Mouse (Mus musculus): ENCODE results near the gene Enthd1.
A peak's percentile ranks its signal among the peaks of the same experiment; 100 is the strongest.

Gene Enthd1

GRCm38 (mm10) chr15:80574211-80575040 is 9.5 kb upstream of the Enthd1 start:
- DNase-seq (ENCODE audit: low spot score), result no peak

DNA sequence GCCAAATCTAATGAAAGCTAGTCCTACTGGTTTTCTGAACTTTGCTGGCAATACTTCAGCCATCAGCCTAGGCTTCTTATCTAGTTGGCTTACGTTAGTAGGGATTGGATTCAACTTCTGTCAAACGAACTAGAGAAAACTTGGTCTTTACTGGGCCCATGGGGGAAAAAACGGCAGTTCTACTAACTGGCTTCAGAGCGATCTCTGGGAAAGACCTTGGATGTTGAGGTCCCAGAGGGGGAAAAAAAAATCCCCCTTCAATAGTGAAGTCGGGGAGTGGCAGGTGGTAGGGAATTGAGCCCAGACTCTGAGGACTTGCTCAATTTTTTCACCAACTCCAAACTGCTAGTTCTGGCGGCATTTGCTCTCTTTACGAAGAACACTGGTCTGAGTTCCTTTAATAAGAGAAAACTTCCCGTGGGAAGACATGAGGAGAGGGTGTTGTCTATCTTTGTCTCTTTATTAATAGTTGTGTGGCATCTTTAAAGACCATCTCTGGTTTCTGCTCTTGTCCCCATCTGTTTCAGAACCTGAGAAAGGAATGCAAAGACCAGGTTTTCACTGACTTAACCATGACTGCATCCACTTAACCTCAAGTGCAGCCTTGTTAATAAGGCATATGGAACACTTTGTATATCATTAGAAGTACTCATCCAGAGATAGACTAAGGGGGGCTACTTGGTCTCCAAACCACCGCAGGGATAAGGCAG is 8.0 kb upstream of the Enthd1 start:
- DNase-seq (ENCODE audit: low spot score), result no peak

DNA sequence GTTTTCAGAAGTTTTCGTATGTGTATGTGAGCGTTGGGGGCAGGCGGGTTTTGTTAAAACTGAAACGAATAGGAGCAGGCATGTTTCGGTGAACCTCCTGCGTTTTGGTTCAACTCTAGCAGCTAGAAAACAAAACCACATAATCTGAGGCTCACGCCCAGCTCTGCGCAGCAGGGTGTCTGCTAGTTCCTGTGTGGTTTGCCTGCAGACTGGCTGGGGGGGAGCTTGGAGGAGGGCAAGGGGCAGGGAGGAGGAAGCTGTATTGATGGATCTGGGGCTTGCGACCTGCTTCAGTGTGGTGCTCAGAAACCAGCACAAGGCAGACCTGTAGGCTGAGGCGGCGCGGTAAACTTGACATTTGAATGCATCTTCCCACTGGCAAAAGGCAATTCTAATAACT is 7.3 kb upstream of the Enthd1 start, which contains the start of gene Grap2:
TSS of gene Grap2 (plus strand) at position 304 of the 400 bp plus-strand sequence.
- DNase-seq (ENCODE audit: low spot score), result no peak

DNA sequence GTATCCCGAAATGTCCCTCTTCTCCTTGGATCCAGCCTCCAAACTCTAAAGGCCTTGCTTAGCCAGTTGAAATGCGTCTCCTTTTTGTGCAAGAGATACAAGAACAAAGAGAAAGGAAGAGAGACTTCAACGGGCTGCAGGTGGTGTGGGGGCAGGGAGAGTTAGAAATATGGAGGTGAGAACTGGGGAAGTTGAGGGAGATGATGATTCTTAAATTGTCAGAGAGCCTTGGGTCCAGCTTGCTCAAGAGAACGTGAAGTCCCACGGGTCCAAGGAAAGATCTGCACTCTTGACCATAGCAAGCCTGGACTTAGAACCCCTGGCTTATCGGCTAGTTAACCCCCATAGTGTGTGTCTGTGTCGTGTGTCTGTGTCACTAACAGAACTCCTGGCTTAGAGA is 6.7 kb upstream of the Enthd1 start:
- DNase-seq (ENCODE audit: low spot score), result no peak

- no peak for DNase-seq (ENCODE audit: low spot score)
Observed at GRCm38 (mm10) chr15:80570226-80570625, 5.3 kb upstream of the Enthd1 start.

DNA sequence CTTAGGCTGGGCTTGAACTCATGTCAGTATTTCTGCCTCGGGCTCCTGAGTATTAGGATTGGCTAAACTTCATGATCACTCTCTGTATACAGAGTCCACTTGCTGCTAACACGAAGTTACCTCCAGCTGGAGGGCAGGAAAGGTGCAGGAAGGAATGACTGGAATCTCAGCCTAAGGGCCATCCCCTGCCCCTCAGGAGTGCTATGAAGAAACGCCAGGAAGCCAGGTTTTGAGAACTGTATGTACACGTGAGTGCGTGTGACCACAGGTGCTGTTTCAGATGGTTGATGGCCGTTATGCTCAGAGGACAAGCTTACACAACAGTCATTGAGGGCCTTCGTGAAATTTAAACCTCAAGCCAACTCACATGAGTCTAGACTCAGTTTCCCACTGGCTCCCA is 4.2 kb upstream of the Enthd1 start:
- no peak for DNase-seq (ENCODE audit: low spot score)

GRCm38 (mm10) chr15:80567731-80568130 is 2.8 kb upstream of the Enthd1 start:
- DNase-seq (ENCODE audit: low spot score), result no peak

- DNase-seq (ENCODE audit: low spot score), result no peak
Observed at GRCm38 (mm10) chr15:80567139-80567538, 2.2 kb upstream of the Enthd1 start.

GRCm38 (mm10) chr15:80566696-80567095 is 1.7 kb upstream of the Enthd1 start:
- DNase-seq (ENCODE audit: low spot score), result no peak

DNA sequence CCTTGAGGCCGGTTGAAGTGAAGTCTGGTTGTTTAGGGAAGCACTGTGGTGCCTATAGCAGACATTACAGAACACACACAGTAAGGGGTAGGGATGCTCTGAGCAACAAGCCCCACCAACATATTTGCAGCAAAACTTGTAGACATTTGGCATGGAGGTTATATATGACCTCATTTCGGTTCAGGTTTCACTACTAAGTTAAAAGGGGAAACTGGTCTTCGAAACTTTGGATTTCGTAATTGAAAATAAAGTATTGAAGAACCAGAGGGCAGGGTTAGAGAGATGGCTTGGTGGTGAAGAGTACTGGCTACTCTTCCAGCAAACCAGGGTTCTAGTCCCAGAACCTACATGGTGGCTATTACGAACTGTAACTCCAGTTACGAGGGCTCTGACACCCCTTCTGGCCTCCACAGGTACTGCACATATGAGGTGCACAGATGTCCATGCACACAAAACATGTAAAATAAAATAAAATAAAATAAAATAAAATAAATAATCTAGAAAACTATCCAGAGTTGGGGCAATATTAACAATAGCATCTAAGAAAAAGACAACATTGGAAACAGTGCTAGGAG is 1.2 kb downstream of the Enthd1 start:
- no peak for DNase-seq (ENCODE audit: low spot score)

DNA sequence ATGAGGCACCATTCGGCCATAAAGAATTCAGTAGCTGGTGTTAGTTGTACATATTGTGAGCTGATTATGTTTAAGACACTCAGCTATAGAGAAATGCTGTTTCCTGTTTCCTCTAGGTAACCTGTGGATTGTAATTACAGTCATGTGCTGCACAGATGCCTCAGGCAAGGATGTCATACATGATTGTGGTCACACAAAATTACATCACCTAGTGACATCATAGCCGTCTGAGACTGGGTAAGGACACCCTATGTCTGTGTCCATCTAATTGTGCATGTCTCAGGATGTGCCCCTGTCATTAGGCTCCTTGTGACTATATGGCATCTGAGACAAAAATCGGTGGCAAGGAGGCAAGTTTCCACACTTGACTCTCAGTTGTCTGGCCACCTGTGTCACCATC is 2.5 kb downstream of the Enthd1 start:
- DNase-seq (ENCODE audit: low spot score), result peak; percentile 24

DNA sequence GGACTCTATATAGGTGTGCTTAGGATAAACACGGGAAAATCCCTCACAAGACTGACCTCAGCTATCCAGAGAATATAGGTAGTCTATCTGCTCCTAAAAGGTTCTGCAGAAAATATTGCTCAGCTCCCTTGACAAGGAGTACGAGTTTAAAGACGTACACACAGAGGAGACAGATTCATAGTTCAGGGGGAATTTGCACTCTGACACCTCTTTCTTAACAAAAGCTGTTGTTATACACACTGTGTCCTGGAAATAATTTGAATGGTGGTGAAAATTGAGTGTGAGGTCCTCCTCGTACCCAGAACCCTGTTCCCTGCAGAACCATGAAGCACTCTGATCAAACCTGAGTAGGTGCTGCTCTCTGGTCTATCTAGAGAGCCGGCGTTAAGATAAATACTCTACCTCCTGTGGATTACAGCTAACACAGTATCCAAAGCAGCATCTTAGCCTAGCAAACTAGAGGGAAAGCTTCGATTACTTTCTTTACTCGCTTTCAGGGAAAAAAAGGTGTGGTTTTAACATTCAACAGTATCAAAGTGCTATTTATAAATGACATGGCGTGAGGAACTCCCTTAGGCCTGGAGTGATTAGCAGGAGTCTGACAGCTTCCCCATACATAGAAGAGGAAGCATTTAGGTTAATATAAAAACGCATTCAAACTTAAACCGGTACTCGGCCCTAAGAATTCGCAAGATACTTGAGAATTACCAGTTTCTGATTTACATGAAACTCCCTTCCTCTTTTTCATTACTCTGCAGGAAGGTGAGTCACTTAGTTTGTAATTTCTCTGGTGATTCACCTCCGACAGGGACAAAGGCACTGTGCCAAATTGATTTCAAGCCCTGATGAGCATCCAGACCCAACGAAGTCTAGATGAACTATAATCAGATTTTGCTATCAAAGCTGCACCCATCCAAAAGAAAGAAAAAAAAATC is 4.0 kb downstream of the Enthd1 start:
- peak; percentile 67 for DNase-seq (ENCODE audit: low spot score)

DNA sequence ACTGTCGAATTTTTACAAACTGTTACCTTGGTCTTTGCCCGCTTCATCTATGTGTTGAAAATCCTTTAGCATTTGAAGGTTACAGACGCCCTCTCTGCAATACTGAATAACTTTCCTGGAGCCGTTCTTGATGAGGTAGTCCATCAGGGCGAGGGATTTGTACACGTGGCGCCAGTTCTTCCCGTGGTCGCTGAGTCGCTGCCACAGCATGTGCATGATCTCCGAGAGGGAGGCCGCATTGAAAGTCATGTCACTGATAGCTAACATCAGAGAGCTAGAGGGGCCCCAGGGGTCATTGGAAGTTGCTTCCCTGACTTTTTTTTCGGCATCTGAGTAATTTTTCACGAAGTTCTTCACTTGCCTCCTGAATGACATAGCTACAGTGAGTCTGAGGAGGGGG is 5.0 kb downstream of the Enthd1 start:
- DNase-seq (ENCODE audit: low spot score), result no peak

GRCm38 (mm10) chr15:80559534-80559933 is 5.4 kb downstream of the Enthd1 start:
- no peak for DNase-seq (ENCODE audit: low spot score)

DNA sequence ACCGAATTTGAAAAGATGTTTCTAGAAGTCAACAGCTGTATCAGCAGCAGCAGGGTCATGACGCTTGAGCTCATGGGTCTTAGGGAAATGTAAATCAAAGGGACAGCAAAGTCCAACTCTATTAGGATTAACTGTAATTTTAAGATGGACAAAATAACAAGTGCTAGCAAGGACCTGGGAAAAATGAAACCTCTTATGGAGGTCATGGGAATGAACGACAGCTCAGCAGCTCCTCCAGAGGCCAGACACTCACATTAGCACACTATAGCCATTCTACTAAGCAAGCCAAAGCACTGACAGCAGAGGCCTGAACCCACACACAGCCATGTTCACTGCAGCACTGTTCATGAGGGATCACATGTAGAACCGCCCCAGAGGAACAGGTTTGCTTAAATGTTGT is 7.2 kb downstream of the Enthd1 start:
- no peak for DNase-seq (ENCODE audit: low spot score)

DNA sequence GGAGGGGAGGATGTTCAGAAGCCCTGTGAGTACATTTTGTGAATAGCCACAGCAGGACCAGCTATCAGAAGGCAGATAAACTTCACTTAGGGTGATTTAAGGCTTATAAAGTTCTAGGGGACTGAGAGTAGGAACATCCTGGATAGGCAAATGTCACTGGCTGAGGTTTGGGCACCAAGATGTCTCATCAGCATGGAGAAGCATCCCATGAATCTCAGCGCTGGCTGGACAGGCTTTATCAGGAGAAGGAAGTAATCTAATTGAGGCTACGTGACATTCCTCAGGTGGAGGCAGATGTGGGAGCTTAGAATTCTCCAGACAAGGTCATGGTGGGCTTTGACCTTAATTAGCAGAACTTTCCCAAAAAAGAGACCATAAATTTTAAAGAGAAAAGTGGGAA is 8.9 kb downstream of the Enthd1 start:
- DNase-seq (ENCODE audit: low spot score), result no peak

DNA sequence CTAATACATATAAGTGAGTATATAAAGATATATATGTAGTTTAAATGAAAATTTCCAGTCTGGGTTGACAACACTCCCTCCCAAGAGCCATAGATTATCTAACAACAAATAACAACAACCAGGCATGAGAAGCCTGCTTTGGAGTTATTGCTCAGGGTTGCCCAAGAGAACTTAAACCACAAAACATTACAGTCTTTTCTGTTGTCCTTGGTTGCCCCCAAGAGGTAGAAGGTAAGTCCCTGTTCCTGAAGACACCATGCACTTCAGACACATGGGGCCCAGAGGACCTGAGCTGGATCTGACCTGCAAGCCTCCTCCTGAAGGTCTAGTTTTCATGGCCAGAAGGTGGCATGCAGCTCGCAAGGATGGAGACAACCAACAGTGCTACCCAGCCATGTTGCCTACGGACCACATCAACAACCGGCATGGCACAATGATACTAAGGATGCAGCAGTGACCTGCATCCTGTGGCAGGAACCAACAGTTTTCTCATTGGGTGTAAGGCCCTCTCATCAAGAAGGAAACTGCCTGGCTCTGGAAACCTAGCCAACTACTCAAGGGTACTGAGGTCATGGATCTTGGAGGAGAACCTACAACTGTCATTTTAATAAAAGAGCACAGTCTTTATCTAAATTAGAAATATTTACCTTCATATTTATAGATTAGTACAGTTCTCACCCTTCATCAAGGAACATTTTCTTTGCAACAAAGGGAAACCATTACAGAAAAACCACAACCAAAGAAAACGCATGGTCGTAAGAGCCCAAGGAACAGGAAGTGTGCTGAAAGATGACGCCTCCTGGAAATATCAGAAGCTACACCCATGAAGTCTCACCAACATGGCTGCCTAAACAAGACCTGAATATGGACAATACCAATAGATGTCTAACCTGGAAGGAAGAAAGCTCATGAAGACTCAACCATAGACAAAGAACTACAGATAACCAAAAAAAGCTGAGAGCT is 9.8 kb downstream of the Enthd1 start:
- no peak for DNase-seq (ENCODE audit: low spot score)

- no peak for DNase-seq (ENCODE audit: low spot score)
Observed at GRCm38 (mm10) chr15:80545430-80545829, 19.5 kb downstream of the Enthd1 start.

- DNase-seq (ENCODE audit: low spot score), result no peak
Observed at GRCm38 (mm10) chr15:80544115-80544514, 20.8 kb downstream of the Enthd1 start.

DNA sequence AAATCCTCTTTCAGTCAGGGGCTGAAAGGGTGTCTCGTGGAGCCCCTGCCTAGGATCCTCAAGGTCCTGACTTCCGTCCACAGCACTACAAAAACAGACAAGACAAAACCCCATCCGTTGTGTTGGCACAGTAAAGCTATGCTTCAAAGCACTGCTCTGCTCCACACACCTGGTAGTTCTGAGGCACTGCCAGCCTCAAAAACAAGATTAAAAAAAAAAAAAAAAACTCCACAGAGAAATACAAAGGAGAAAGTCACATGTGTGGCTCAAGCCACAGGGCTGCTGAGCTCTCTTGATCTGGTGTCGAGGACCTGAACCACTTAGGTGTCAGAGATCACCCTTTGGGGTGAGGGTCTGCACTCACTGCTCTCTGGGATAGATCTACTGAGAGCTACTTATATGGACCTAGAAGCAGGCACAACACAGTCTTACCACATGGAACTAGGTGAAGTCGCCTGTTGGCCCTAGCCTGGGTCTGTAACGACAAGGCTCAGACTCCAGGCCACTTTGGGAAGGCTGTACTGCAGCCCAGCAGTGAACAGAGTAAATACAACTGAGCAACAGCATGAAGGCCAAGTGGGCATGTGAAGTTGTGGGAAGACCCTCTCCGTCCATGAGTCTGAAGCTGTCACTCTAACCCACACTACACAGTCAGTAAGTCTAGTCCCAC is 26.1 kb downstream of the Enthd1 start:
- no peak for DNase-seq (ENCODE audit: low spot score)

Data from MN1 (cell line).